Mouse (Mus musculus): Measurements from ENCODE around the gene Dph2. TPM values are rescaled to one million over a fixed set of nuclear protein-coding genes. Genes with fewer than 3 reads are reported as not detected.

Gene Dph2
- polyA plus RNA-seq, 1 experiment from 2014 or later = 18.2 TPM

DNA sequence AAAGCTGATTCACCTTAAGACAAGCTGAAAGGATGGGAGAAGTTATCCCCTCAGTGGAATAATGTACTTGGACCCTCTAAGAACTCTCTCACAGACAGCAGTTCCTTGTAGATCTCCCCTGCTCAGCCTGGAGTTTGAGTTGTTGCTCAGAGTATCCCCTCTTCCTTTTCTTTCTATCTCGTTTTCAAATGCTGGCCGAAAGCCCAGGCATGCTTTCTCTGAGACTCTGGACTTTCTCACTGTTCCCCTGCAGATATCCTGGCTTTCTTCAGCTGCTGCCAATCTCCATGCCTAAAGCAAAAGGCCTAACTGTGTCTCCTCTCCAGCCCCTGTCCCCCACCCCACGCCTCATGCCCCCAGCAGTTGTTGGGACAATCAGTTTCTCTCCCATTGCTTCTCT, 26.4 kb upstream of the Dph2 start:
- Histone ChIP-seq H3K27me3 (peaks cover 9% of the 10 kb centered on the region; the same call in 1 of the 2 replicates), H3K4me1 (peaks cover 29% of the 10 kb centered on the region), H3K4me3 (no peak overlapping the region), H3K4me2 (no peak overlapping the region), H3K9me3 (no peaks in the 10 kb centered on the region), H3K27ac (peak overlapping the region; percentile 49; the same call in 1 of the 2 replicates), H3K9ac (no peak overlapping the region), H3K36me3 (no peaks in the 10 kb centered on the region)
- 49% methylated on average over 3 of the region's 3 CpGs for WGBS
- no peak for ATAC-seq (ENCODE audit: borderline replicate concordance, extremely low read depth, low FRiP score, low TSS enrichment)

DNA sequence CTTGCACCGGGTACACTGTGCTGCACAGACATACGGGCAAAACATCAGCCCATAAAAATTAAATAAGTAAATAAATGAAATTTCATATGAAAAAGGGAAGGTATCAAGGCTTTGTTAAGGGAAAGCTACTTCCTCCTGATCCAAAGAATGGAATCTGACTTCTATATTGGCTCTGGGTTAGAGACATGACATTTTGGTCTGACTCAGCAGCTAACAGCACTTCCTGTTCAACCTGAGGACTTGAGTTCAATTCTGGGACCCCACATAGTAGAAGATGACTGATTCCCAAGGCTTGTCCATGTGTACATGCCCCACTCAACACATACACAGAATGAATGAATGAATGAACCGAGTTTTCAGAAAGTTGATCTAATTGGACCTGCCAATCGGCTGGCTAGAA, 26.0 kb upstream of the Dph2 start:
- no peak overlapping the region for H3K4me3 ChIP-seq
- no peak overlapping the region for H3K27ac ChIP-seq
- 83% methylated on average over 4 of the region's 4 CpGs for WGBS
- no peaks in the 10 kb centered on the region for H3K36me3 ChIP-seq
- ATAC-seq (ENCODE audit: borderline replicate concordance, extremely low read depth, low FRiP score, low TSS enrichment) = no peak
- H3K9me3 ChIP-seq = no peaks in the 10 kb centered on the region
- no peak overlapping the region for H3K4me2 ChIP-seq
- H3K27me3 ChIP-seq = peaks cover 9% of the 10 kb centered on the region; the same call in 1 of the 2 replicates
- peaks cover 30% of the 10 kb centered on the region for H3K4me1 ChIP-seq
- H3K9ac ChIP-seq = no peak overlapping the region

DNA sequence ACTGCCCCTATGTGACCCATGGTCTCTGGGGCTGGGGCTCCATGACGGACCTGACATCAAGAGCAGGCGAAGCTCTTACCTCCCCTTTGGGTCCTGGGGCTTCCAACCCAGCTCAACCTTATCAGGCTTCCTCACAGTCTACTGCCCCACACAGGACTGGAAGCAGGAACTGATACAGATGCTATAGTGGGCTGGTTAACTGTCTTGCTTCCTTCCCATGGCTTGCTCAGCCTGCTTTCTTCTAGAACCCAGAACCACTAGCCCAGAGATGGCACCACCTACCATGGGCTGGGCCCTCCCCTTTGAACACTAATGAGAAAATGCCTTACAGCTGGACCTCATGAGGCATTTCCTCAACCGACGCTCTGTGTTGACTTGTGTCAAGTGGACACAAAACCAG, 25.6 kb upstream of the Dph2 start:
- WGBS = 81% methylated on average over 4 of the region's 4 CpGs
- no peaks in the 10 kb centered on the region for H3K9me3 ChIP-seq
- no peak overlapping the region for H3K9ac ChIP-seq
- peaks cover under 1% of the 10 kb centered on the region; the same call in 1 of the 2 replicates for H3K36me3 ChIP-seq
- peaks cover 5% of the 10 kb centered on the region; the same call in 1 of the 2 replicates for H3K27me3 ChIP-seq
- ATAC-seq (ENCODE audit: borderline replicate concordance, extremely low read depth, low FRiP score, low TSS enrichment) = no peak
- H3K4me3 ChIP-seq = no peak overlapping the region
- no peak overlapping the region for H3K27ac ChIP-seq
- H3K4me1 ChIP-seq = peaks cover 33% of the 10 kb centered on the region
- H3K4me2 ChIP-seq = no peak overlapping the region

DNA sequence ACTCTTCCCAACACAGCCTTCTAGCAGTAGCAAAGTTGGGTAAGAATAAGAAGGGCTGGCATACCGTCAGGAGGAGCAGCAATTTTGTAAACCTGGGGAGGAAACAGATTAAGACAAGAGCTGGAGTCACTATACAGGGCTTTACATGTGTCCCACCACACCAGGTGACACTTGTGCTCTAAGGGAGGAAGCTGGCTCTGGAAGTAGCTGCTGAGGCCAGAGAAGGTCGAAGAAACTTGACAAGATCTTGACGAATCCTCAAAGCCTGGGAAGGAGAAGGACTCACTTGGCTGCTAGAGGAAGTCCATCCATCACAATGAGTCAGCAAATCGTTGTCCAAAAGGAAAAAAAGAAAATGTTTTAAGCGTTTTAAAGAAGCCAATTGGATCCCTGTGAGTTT, 24.6 kb upstream of the Dph2 start:
- Histone ChIP-seq H3K36me3 (peaks cover 10% of the 10 kb centered on the region; the same call in 1 of the 2 replicates), H3K27me3 (no peaks in the 10 kb centered on the region), H3K27ac (no peak overlapping the region), H3K4me1 (peaks cover 33% of the 10 kb centered on the region), H3K9me3 (no peaks in the 10 kb centered on the region), H3K4me2 (peak overlapping the region; percentile 98; the same call in 1 of the 2 replicates), H3K4me3 (no peak overlapping the region), H3K9ac (no peak overlapping the region)
- ATAC-seq (ENCODE audit: borderline replicate concordance, extremely low read depth, low FRiP score, low TSS enrichment) = no peak
- 53% methylated on average over 5 of the region's 5 CpGs for WGBS

DNA sequence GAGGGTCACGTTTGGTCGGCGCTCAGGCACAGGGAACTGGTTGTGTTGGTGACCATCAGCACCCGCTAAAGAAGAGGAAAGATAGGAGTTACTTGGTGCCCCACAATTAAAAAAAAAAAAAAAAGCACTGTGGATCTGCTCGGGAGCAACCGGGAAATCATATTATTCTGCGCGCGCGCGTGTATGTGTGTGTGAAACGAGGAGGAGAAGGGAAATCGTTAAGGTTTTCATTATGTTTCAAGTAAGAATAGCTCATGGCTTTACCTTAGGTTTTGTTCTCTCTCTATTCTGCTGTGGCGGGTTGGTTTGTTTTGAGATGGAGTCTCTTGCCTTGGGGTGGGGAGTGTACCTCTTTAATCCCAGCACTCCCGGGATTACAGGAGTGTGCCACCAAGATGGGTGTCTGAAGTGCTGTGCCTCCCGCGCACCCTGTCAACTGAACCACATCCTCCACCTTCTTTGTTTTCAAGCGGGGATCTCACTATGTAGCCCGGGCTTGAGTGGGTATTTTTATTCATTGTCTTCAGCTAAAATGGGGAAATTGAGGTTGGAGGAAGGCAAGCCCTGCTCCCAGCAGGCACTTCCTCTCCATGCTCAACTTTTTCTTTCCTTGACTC, 23.8 kb upstream of the Dph2 start:
- Histone ChIP-seq H3K36me3 (peaks cover 15% of the 10 kb centered on the region; the same call in 1 of the 2 replicates), H3K9ac (peak overlapping the region; percentile 70), H3K27ac (peak overlapping the region; percentile 85), H3K9me3 (no peaks in the 10 kb centered on the region), H3K4me3 (peak overlapping the region; percentile 67), H3K4me1 (peaks cover 33% of the 10 kb centered on the region), H3K4me2 (peak overlapping the region; percentile 98), H3K27me3 (no peaks in the 10 kb centered on the region)
- 1% methylated on average over 19 of the region's 19 CpGs for WGBS
- no peak for ATAC-seq (ENCODE audit: borderline replicate concordance, extremely low read depth, low FRiP score, low TSS enrichment)

DNA sequence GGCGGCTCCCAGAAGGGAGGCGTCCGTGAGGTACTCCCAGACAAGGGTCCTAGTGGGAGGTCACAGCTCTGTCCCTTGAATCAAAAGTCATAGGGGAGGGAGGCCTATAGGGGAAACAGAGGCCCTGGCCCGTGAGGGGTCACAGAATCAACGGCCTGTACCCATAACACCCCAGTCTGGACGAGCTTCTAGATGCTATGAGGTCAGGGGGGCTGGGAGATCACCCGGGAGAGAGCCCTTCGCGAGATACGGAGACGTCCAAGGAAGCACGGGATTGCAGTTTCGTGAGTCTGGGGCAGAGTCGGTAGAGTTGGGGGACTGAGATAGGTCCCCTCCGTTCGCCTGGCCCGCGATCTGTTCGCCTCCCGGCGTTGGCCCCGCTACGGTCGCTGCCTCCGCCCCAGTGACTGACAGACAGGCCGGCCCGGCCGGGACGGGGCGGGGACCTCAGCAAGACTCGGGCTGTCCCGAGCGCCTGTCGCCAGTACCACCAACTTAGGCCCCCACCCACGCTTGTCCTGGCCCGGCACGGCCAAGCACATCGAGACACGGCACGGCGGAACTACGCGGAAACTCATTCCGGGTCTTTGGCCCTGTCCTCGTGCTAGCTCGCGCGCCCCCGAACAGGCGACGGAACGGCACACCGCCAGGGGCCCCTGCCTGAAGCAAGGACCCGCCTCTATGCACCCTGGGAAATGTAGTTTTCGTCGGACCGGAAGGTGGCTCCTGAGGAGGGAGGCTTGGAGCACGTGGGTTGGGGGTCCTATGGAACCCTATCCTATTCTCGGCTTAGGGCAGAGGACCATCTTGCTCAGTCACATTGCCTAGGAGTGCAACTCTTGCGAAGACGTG, 23.0 kb upstream of the Dph2 start, which contains the start of gene Ipo13:
Gene Ipo13, minus strand, starts transcription at position 409 of the 852 bp plus-strand sequence.
- Histone ChIP-seq H3K27me3 (no peaks in the 10 kb centered on the region), H3K4me1 (peaks cover 33% of the 10 kb centered on the region), H3K9me3 (no peaks in the 10 kb centered on the region), H3K4me2 (peak within 1 kb of the TSS; percentile 98), H3K27ac (peak within 1 kb of the TSS; percentile 85), H3K36me3 (peaks cover 15% of the 10 kb centered on the region; the same call in 1 of the 2 replicates), H3K9ac (peak within 1 kb of the TSS; percentile 70), H3K4me3 (peak within 1 kb of the TSS; percentile 67)
- under 1% methylated on average over 58 of the region's 61 CpGs for WGBS
- ATAC-seq (ENCODE audit: borderline replicate concordance, extremely low read depth, low FRiP score, low TSS enrichment) = peak; percentile 92

DNA sequence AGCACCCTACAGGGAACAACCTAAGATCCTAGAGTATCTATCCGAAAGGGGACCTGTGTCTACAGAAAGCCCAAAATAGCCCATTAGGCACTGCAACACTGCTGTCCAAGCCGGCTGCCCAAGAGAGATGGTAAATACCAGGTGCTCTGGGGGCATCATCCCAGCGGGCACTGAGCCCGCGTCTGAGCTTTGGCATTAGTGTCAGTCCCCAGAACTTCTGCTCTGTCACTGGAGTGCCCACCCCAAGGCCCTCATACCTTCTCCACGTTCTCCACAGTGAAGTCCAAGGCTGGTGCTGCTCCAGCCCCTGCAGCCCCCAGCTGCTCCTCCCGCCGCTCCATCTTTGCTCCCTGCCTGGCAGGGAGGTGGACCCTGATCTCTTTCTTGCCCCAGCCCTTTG, 22.2 kb upstream of the Dph2 start:
- Histone ChIP-seq H3K4me1 (peaks cover 34% of the 10 kb centered on the region), H3K4me3 (peak overlapping the region; percentile 67), H3K36me3 (peaks cover 15% of the 10 kb centered on the region; the same call in 1 of the 2 replicates), H3K9me3 (no peaks in the 10 kb centered on the region), H3K9ac (peak overlapping the region; percentile 70), H3K27me3 (no peaks in the 10 kb centered on the region), H3K27ac (0 out of 2 replicates have a peak overlapping the region, but pooled peaks have one; percentile 13), H3K4me2 (peak overlapping the region; percentile 98)
- 11% methylated on average over 8 of the region's 8 CpGs for WGBS
- ATAC-seq (ENCODE audit: borderline replicate concordance, extremely low read depth, low FRiP score, low TSS enrichment) = 0 out of 2 replicates have a peak, but pooled peaks have one; percentile 3

DNA sequence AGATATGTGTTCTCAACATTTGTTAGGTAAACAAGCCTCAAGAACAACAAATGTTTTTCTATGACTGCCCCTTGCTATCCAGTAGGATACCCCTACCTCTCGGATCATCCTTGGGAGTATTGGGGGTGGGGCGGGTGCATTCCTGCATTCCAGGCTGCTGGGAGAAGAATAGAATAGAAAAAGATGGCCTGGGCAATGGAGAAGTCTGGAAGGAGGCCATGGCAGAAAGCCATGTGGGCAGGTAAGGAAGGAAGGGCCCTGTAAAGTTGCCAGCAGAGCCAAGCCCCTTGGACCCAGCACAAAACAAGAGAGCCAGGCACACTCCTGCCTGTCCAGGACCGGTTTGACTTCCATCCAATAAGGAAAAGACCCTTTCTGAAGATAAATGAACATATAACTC, 21.6 kb upstream of the Dph2 start:
- Histone ChIP-seq H3K27ac (no peak overlapping the region), H3K4me2 (peak overlapping the region; percentile 98), H3K27me3 (no peaks in the 10 kb centered on the region), H3K9me3 (no peaks in the 10 kb centered on the region), H3K4me1 (peaks cover 38% of the 10 kb centered on the region), H3K4me3 (peak overlapping the region; percentile 67), H3K9ac (peak overlapping the region; percentile 70; the same call in 1 of the 2 replicates), H3K36me3 (peaks cover 18% of the 10 kb centered on the region; the same call in 1 of the 2 replicates)
- WGBS = 46% methylated on average over 3 of the region's 3 CpGs
- ATAC-seq (ENCODE audit: borderline replicate concordance, extremely low read depth, low FRiP score, low TSS enrichment) = no peak

DNA sequence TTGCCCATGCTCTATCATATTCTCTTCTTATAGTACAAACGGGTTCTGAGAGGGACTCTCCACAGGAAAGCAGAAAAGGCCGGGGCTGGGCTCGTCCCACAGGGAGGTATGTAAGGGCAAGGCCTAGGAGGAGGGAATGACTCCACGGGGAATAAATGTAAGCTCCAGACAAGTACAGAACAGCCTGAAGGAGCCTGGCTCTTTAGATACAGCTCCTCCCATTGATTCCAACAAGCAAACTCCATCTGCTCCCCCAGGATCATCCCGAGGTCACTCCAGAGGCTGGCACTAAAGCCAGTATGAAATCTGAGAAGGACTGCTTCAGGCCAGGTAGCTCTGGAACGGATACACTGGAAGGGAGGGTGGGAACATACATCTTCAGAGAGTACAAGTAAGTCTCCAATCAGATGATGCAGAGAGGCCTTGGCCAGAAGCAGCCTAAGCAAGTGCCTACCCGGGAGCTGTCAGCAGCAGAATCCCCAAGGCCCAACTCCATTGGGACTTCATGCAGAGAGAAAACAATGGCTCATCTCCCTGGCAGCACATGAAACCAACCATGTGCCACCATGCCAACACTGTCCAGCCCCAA, 20.9 kb upstream of the Dph2 start:
- no peak overlapping the region for H3K27ac ChIP-seq
- no peak overlapping the region for H3K4me3 ChIP-seq
- peaks cover 38% of the 10 kb centered on the region for H3K4me1 ChIP-seq
- peak overlapping the region; percentile 98 for H3K4me2 ChIP-seq
- no peak for ATAC-seq (ENCODE audit: borderline replicate concordance, extremely low read depth, low FRiP score, low TSS enrichment)
- WGBS = 53% methylated on average over 7 of the region's 7 CpGs
- H3K36me3 ChIP-seq = peaks cover 18% of the 10 kb centered on the region; the same call in 1 of the 2 replicates
- H3K27me3 ChIP-seq = no peaks in the 10 kb centered on the region
- no peak overlapping the region for H3K9ac ChIP-seq
- no peaks in the 10 kb centered on the region for H3K9me3 ChIP-seq

DNA sequence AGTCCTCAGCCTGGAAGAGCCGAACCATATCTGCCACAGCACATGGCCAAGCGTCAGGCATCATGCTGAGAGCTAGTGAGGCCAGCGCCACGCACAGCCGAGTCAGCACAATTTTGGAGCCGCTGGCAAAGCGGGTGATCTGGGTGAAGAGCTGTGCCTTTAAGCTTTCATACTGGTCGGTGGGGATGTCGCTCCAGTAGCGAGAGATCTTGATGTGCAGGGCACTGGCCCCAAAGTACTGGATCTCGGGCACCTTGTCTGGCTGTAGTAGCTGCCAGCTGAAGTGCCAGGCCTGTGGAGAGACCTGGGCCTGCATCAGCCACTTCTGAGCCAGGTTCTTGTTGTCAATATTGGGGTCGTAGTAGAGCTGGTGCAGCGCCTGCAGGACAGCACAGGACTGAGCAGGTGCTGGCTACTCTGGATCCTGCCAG, 20.3 kb upstream of the Dph2 start:
- Histone ChIP-seq H3K4me1 (peaks cover 34% of the 10 kb centered on the region), H3K27ac (no peak overlapping the region), H3K9ac (no peak overlapping the region), H3K4me3 (no peak overlapping the region), H3K27me3 (no peaks in the 10 kb centered on the region), H3K36me3 (peaks cover 18% of the 10 kb centered on the region; the same call in 1 of the 2 replicates), H3K4me2 (no peak overlapping the region), H3K9me3 (no peaks in the 10 kb centered on the region)
- ATAC-seq (ENCODE audit: borderline replicate concordance, extremely low read depth, low FRiP score, low TSS enrichment) = no peak
- 88% methylated on average over 13 of the region's 13 CpGs for WGBS

DNA sequence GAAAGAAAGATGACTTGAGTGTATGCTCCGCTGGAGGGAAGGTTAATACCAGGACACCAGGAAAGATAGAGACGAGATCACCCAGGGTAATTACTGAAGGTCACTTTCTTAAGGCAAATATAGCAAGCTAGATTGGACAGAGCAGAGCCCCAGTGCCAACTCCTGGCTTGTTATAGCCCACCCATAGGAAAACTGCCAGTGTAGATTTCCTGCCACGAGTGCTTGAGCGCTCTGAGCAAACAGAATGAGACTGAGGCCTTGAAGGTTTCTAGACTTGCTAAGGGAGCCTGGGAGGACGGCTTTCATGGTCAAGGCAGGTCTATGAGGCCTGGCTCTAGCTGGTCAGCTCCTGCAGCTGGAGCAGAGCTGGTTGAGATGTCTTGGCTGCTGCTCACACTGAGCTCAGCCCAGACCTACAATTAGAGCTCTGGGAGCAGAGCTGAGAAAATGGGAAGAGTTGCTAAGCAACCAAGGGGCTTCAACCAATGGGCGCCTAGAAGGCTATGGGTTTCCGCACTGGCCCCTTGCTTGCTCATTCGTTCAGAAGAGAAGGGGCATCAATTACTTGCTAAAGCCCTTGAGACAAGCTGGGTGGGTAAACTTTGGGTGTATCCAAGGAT, 17.1 kb upstream of the Dph2 start:
- no peak overlapping the region for H3K9ac ChIP-seq
- no peaks in the 10 kb centered on the region for H3K9me3 ChIP-seq
- H3K36me3 ChIP-seq = peaks cover 34% of the 10 kb centered on the region; the same call in 1 of the 2 replicates
- no peak for ATAC-seq (ENCODE audit: borderline replicate concordance, extremely low read depth, low FRiP score, low TSS enrichment)
- 74% methylated on average over 8 of the region's 8 CpGs for WGBS
- no peak overlapping the region for H3K4me2 ChIP-seq
- H3K27ac ChIP-seq = no peak overlapping the region
- H3K4me1 ChIP-seq = peaks cover 24% of the 10 kb centered on the region
- H3K27me3 ChIP-seq = no peaks in the 10 kb centered on the region
- H3K4me3 ChIP-seq = no peak overlapping the region

Data from lung, embryonic 15.5 days (tissue).